Mouse (Mus musculus) cerebellum, adult 2 months (tissue): ENCODE measurements around the gene Sytl1.

ENCODE experiments used
- CTCF ChIP-seq: fragments of 200-500 bp; IDR thresholded peaks from 2 replicates; pipeline ENCODE4 v1.5.1; 2011; ENCODE audit warnings: low read depth, mild to moderate bottlenecking, control low read depth, low read length, moderate library complexity, borderline replicate concordance; ENCODE audit not compliant: insufficient read depth
- POLR2A ChIP-seq: fragments of 200-500 bp; IDR thresholded peaks from 2 replicates; pipeline ENCODE4 v1.6.1; 2011; ENCODE audit warnings: low read length, control low read depth, borderline replicate concordance; ENCODE audit not compliant: insufficient read depth

GRCm38 (mm10) chr4:133256820-133257219, 6.1 kb downstream of the Sytl1 start:
- TF ChIP-seq CTCF, result no peak
- no peak for TF ChIP-seq POLR2A
